Mouse (Mus musculus): ENCODE results near the gene Adcyap1r1.

The Adcyap1r1 gene

GRCm38 (mm10) chr6:55451771-55452371, at the start of gene Adcyap1r1:
TSS of gene Adcyap1r1 (plus strand) at chr6:55451978.
- peak; percentile 79 for DNase-seq (ENCODE audit: low read depth, low spot score)

GRCm38 (mm10) chr6:55402041-55402776, 49.6 kb upstream of the Adcyap1r1 start:
- DNase-seq (ENCODE audit: low read depth, low spot score): no peak

GRCm38 (mm10) chr6:55403411-55404309, 48.1 kb upstream of the Adcyap1r1 start:
- no peak for DNase-seq (ENCODE audit: low read depth, low spot score)

- DNase-seq (ENCODE audit: low read depth, low spot score): no peak
Measured at GRCm38 (mm10) chr6:55404421-55404990, 47.3 kb upstream of the Adcyap1r1 start.

- DNase-seq (ENCODE audit: low read depth, low spot score): no peak
Measured at GRCm38 (mm10) chr6:55407345-55407744, 44.4 kb upstream of the Adcyap1r1 start.

- no peak for DNase-seq (ENCODE audit: low read depth, low spot score)
Measured at GRCm38 (mm10) chr6:55410119-55410775, 41.5 kb upstream of the Adcyap1r1 start.

- DNase-seq (ENCODE audit: low read depth, low spot score): no peak
Measured at GRCm38 (mm10) chr6:55410977-55411376, 40.8 kb upstream of the Adcyap1r1 start.

- DNase-seq (ENCODE audit: low read depth, low spot score): no peak
Measured at GRCm38 (mm10) chr6:55416202-55416601, 35.6 kb upstream of the Adcyap1r1 start.

GRCm38 (mm10) chr6:55418746-55419410, 32.9 kb upstream of the Adcyap1r1 start:
- DNase-seq (ENCODE audit: low read depth, low spot score): no peak

GRCm38 (mm10) chr6:55420411-55420810, 31.4 kb upstream of the Adcyap1r1 start:
- peak; percentile 6 for DNase-seq (ENCODE audit: low read depth, low spot score)

GRCm38 (mm10) chr6:55420869-55421361, 30.9 kb upstream of the Adcyap1r1 start:
- no peak for DNase-seq (ENCODE audit: low read depth, low spot score)

GRCm38 (mm10) chr6:55432121-55432520, 19.7 kb upstream of the Adcyap1r1 start:
- DNase-seq (ENCODE audit: low read depth, low spot score): no peak

GRCm38 (mm10) chr6:55434360-55434759, 17.4 kb upstream of the Adcyap1r1 start:
- no peak for DNase-seq (ENCODE audit: low read depth, low spot score)

- DNase-seq (ENCODE audit: low read depth, low spot score): no peak
Measured at GRCm38 (mm10) chr6:55435266-55436159, 16.3 kb upstream of the Adcyap1r1 start.

- no peak for DNase-seq (ENCODE audit: low read depth, low spot score)
Measured at GRCm38 (mm10) chr6:55437919-55438318, 13.9 kb upstream of the Adcyap1r1 start.

GRCm38 (mm10) chr6:55438837-55439236, 12.9 kb upstream of the Adcyap1r1 start:
- DNase-seq (ENCODE audit: low read depth, low spot score): no peak

GRCm38 (mm10) chr6:55443927-55444688, 7.7 kb upstream of the Adcyap1r1 start:
- no peak for DNase-seq (ENCODE audit: low read depth, low spot score)

GRCm38 (mm10) chr6:55444721-55445120, 7.1 kb upstream of the Adcyap1r1 start:
- no peak for DNase-seq (ENCODE audit: low read depth, low spot score)

GRCm38 (mm10) chr6:55448199-55448598, 3.6 kb upstream of the Adcyap1r1 start:
- DNase-seq (ENCODE audit: low read depth, low spot score): no peak
